Mouse (Mus musculus): ENCODE results near the gene Grk5. TPM values are rescaled to one million over a fixed set of nuclear protein-coding genes. Genes with fewer than 3 reads are reported as not detected.

Gene Grk5
- polyA plus RNA-seq, 1 experiment: 2.7 TPM

DNA sequence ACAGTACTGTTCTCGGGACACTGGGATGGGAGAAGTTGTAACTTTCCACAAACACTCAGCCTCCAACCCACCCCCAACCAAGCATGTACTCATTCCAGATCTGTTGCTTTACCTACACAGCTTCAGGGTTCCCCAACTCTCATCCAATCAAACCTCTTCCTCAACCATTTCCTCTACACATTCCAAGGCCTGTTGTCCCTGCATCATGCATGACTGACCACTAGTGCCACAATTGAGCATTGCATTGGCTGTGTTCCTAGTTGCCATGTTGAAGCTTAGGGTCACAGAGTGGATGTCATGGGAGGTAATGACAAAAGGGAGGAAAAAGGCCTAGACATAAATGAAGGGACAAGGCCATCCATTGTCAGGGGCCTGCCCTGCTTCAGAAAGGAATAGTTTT is 175.5 kb downstream of the Grk5 start:
- no peak for TF ChIP-seq GATA1 (IDR thresholded peaks at IDR 0.05; ENCODE audit: low read length)

DNA sequence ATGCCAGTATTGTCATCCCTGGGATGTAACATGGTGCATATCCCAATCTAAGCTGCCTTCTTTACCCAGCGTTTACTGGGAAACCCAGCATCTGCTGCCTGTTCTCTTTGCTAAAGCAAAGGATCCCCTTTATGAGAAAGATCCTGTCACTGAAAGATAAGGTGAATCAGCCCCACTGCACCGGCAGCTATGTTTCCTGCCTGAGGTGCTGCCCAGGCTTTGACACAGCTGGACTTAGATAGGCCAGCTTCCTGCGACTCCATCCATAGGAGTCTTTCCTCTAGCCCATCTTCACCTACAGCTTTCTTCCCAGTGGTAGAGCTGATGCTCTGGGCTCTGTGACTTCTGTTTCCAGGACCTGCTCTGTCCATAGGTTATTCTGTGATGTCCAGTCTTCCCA is 189.1 kb downstream of the Grk5 start:
- TF ChIP-seq GATA1 (IDR thresholded peaks at IDR 0.05; ENCODE audit: low read length): no peak

GRCm38 (mm10) chr19:61080251-61080749 is 190.8 kb downstream of the Grk5 start:
- TF ChIP-seq GATA1 (IDR thresholded peaks at IDR 0.05; ENCODE audit: low read length): no peak

- TF ChIP-seq GATA1 (IDR thresholded peaks at IDR 0.05; ENCODE audit: low read length): no peak
These were observed 193.5 kb downstream of the Grk5 start for GRCm38 (mm10) chr19:61083006-61083405.

- TF ChIP-seq GATA1 (IDR thresholded peaks at IDR 0.05; ENCODE audit: low read length): no peak
These were observed 194.8 kb downstream of the Grk5 start for GRCm38 (mm10) chr19:61084149-61084940.

DNA sequence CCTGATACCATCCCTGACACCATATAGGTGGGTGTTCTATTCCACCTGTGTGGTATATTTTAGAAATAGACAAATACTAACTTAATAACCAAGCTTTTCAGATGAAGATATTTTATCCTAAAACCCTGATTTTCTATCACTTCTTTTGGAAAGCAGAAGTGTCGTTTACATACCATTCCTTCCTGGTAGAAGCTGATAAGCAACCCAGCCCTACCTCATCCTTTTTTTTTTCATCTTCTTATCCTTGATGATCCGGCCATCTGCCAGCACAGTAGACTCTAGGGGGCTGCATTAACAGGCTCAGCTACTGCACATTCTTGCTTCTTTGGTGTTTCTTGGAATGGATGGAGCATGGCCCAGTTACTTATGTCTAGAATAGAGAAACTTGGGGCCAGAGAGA is 195.7 kb downstream of the Grk5 start:
- TF ChIP-seq GATA1 (IDR thresholded peaks at IDR 0.05; ENCODE audit: low read length): no peak

DNA sequence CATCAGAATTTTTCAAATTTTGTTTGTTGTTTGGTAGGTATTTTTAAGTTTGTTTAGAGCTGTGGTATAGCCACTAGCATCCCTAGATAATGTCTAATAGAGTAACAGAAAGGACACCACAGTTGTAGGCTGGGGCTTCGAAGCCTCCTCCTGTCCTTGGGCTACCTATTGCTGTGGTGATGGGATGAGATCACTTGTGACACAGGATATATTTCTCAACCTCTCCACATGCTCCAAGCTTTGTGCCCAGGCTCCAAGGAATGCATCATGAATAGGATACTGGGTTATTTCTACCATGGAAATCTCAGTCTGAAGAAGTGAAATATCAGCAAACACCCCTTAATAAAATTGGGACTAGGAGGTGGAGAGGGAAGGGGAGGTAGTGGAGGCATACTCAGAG is 198.2 kb downstream of the Grk5 start:
- no peak for TF ChIP-seq GATA1 (IDR thresholded peaks at IDR 0.05; ENCODE audit: low read length)

DNA sequence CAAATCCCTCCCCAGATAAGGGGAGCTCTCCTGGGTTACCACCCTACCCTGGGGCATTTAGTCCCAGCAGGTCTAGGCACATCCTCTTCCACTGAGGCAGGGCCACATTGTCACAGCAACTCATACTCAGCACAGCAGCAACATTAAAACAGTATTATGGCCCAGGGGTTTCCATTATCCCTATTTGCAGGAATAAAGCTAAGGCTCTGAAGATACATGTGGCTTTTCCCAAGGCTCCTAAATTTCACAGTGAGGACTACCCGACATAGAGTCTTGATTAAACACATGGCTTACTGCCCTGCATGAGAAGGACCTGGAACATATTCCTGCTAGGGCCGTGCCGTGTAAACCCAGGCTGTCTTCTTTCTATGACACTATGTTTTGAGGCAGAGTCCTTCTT is 199.5 kb downstream of the Grk5 start:
- no peak for TF ChIP-seq GATA1 (IDR thresholded peaks at IDR 0.05; ENCODE audit: low read length)

DNA sequence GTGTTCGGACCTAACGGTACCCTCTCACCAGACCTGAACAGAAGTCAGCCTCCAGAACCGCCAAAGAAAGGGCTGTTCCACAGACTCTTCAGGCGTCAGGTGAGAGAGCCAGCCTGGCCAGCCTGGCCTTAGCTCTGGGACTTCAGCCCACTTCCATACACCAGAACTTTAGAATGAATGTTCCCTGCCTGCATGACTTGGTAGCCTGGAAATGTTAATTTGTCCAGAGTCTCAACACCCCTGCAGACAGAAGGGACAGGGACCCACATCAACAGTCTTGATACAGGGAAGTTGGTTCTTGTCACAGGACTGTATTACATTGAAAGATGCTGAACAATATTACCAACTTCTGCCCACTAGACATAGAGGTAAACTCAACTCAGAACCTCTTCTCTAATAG is 201.0 kb downstream of the Grk5 start:
- TF ChIP-seq GATA1 (IDR thresholded peaks at IDR 0.05; ENCODE audit: low read length): no peak

DNA sequence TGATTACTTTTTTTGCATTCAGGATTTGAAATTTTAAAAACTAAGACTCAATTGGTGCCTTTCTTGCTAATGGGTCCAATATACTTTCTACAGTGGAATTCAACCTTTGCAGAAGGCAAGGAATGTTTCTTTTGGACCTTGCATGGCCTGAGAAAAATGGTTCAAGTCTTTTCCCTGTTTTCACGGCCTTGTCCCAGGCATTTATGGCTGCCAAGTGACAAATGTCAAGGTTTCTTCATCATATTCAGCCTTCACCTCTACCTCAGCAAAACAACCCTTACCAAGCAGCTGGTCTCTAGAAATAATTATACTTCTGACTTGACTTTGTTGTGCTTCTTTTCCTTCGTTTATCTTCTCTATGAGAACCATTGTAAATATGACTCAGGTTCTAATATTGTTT is 207.2 kb downstream of the Grk5 start:
- TF ChIP-seq GATA1 (IDR thresholded peaks at IDR 0.05; ENCODE audit: low read length): no peak

- no peak for TF ChIP-seq GATA1 (IDR thresholded peaks at IDR 0.05; ENCODE audit: low read length)
These were observed 208.2 kb downstream of the Grk5 start for GRCm38 (mm10) chr19:61097764-61098163.

- no peak for TF ChIP-seq GATA1 (IDR thresholded peaks at IDR 0.05; ENCODE audit: low read length)
These were observed 220.6 kb downstream of the Grk5 start for GRCm38 (mm10) chr19:61110184-61110583.

GRCm38 (mm10) chr19:61131096-61131495 is 241.5 kb downstream of the Grk5 start:
- TF ChIP-seq GATA1 (IDR thresholded peaks at IDR 0.05; ENCODE audit: low read length): no peak

- no peak for TF ChIP-seq GATA1 (IDR thresholded peaks at IDR 0.05; ENCODE audit: low read length)
These were observed 249.1 kb downstream of the Grk5 start for GRCm38 (mm10) chr19:61138655-61139054.

GRCm38 (mm10) chr19:61140342-61141206 is 251.0 kb downstream of the Grk5 start, which contains the start of gene Zfp950:
Zfp950 (minus strand) TSS chr19:61140840.
- TF ChIP-seq GATA1 (IDR thresholded peaks at IDR 0.05; ENCODE audit: low read length): no peak

GRCm38 (mm10) chr19:61141299-61141698 is 251.8 kb downstream of the Grk5 start:
- no peak for TF ChIP-seq GATA1 (IDR thresholded peaks at IDR 0.05; ENCODE audit: low read length)

Other genes starting within 250 kb of the Grk5 start
- gene Nanos1, start 133.8 kb upstream of the Grk5 start, polyA plus RNA-seq (2012): 5.3 and 7.5 TPM in 2 replicates
- 99.8 and 106 TPM in 2 replicates for gene Eif3a, start 99.1 kb upstream of the Grk5 start, polyA plus RNA-seq (2012)
- gene Fam45a, start 78.2 kb upstream of the Grk5 start, polyA plus RNA-seq (2012): 2.2 and 3.7 TPM in 2 replicates
- gene Sfxn4, start 28.3 kb upstream of the Grk5 start, polyA plus RNA-seq (2012): not detected in 2 replicates
- 13.3 and 19.5 TPM in 2 replicates for gene Prdx3, start 15.2 kb upstream of the Grk5 start, polyA plus RNA-seq (2012)